Mouse (Mus musculus) embryonic fibroblast, embryonic 13.5 days (primary cell): ENCODE measurements around the gene Vmn2r65. TPM values are rescaled to one million over a fixed set of nuclear protein-coding genes. Genes with fewer than 3 reads are reported as not detected.

Experiments used
- H3K27ac ChIP-seq: 2 replicates; pipeline ENCODE4 v1.5.1; 2012; ENCODE audit warnings: low read length, control low read depth, inconsistent platforms; ENCODE audit not compliant: insufficient read depth
- H3K4me1 ChIP-seq: 2 replicates; pipeline ENCODE4 v1.6.1; 2011; ENCODE audit warnings: low read length; ENCODE audit not compliant: control insufficient read depth, insufficient read depth
- H3K4me3 ChIP-seq: 2 replicates; pipeline ENCODE4 v1.5.1; 2011; ENCODE audit warnings: mild to moderate bottlenecking, control low read depth, low read length; ENCODE audit not compliant: insufficient read depth
- CTCF ChIP-seq: IDR thresholded peaks from 2 replicates; pipeline ENCODE4 v1.5.1; 2011; ENCODE audit warnings: mild to moderate bottlenecking, control low read depth, low read length, moderate library complexity, borderline replicate concordance; ENCODE audit not compliant: insufficient read depth
- POLR2A ChIP-seq: IDR thresholded peaks from 2 replicates; pipeline ENCODE4 v1.6.1; 2011; ENCODE audit warnings: low read depth, mild to moderate bottlenecking, control low read depth, low read length, moderate library complexity
- polyA plus RNA-seq: library from polyadenylated mRNA; stranded (reverse); fragments of >200 nt; gene quantifications from 2 replicates; pipeline ENCODE4 v1.2.4, GENCODE M21; 2011; ENCODE audit warnings: low read depth; ENCODE audit not compliant: missing spikeins, insufficient read length

Gene Vmn2r65
- polyA plus RNA-seq: not detected in 2 replicates

- TF ChIP-seq POLR2A (no peak), CTCF (no peak)
- H3K27ac ChIP-seq: no peak within 1 kb of the TSS
- no peak within 1 kb of the TSS for H3K4me3 ChIP-seq
- H3K4me1 ChIP-seq: no peaks in the 10 kb centered on the region
These were observed at the start of gene Vmn2r65 for GRCm38 (mm10) chr7:84964015-84964414. Gene Vmn2r65 (minus strand): TSS chr7:84964115.

- no peak for TF ChIP-seq POLR2A
- no peak for TF ChIP-seq CTCF
- Histone ChIP-seq H3K4me3 (no peak within 1 kb of the TSS), H3K4me1 (no peaks in the 10 kb centered on the region), H3K27ac (no peak within 1 kb of the TSS)
These were observed 48.3 kb upstream of the Vmn2r65 start, which contains the start of gene Vmn2r66 for GRCm38 (mm10) chr7:85012168-85012567. Gene Vmn2r66 (minus strand): TSS chr7:85012268.

- Histone ChIP-seq H3K27ac (no peak overlapping the region), H3K4me3 (no peak overlapping the region), H3K4me1 (no peaks in the 10 kb centered on the region)
- TF ChIP-seq POLR2A (no peak), CTCF (no peak)
These were observed 32.8 kb upstream of the Vmn2r65 start for GRCm38 (mm10) chr7:84996694-84997093.

Other genes starting within 250 kb of the Vmn2r65 start
- not detected in 2 replicates for gene Olfr291, start 110.6 kb downstream of the Vmn2r65 start, polyA plus RNA-seq
- not detected in 2 replicates for gene Vmn2r66, start 48.2 kb upstream of the Vmn2r65 start, polyA plus RNA-seq
- gene Vmn2r67, start 191.9 kb upstream of the Vmn2r65 start, polyA plus RNA-seq: not detected in 2 replicates